Mouse (Mus musculus): ENCODE data around the gene Lrfn3.

The Lrfn3 gene

GRCm38 (mm10) chr7:30362652-30363343, at the start of gene Lrfn3:
TSS of gene Lrfn3 (minus strand) at chr7:30362772.
- peak in 1 of 2 experiments; percentile 66 for DNase-seq (ENCODE audit: low spot score in 2 of 2)

GRCm38 (mm10) chr7:30411023-30411422, 48.5 kb upstream of the Lrfn3 start:
- DNase-seq (ENCODE audit: low spot score in 2 of 2), result no peak

DNA sequence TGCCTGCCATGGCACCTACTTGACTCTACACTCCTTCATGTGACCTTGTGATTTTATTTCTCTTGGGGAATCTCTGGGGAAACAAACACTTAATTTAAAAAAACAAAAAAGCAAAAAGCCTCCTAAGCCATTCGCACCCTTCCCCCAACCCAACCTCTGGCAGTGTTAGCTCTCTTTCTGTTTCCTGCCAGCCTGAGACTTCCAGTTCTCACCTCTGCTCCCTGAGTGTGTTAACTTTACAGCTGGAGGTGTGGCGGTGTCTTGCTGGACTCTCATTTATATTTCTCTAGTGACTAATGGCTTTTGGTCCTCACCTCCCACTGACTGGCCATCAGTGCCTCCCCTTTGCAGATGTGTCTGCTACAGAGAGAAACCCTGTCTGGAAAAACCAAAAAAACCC, 47.2 kb upstream of the Lrfn3 start:
- DNase-seq (ENCODE audit: low spot score in 2 of 2), result no peak

GRCm38 (mm10) chr7:30408639-30409038, 46.1 kb upstream of the Lrfn3 start:
- DNase-seq (ENCODE audit: low spot score in 2 of 2), result no peak

DNA sequence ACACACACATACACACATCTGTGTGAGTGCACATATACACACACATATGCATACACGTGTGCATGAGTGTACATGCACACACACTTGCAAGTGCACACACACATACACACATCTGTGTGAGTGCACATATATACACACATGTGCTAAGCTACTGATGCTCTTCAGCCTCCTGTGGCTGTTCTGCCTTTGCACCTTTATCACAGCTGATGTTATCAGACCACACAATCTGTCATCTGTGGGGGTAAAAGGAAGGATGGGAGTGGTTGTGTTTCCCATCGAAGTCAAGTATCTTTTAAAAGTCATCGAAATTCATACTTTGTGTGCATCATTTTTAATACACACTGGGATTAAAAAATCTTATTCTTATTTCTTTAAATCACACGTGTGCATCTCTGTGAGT, 39.8 kb upstream of the Lrfn3 start:
- no peak for DNase-seq (ENCODE audit: low spot score in 2 of 2)

DNA sequence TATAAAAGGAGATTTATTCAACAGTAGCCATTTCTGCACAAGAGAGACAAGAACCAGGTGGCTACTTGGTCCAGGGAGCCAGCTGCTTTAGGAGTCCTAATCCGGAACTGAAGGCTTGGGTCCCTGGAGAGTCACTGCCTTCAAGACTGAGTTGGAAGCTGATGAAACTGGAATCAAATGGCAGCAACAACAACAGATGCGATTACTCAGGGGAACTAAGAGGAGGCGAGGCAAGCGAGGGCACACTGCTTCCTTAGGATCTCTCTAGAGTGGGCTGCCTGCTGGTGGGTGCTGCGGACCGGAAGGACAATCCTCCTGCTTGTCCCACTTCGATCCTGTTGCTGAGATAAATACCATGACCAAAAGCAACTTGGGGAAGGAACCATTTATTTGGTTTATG, 37.1 kb upstream of the Lrfn3 start:
- no peak for DNase-seq (ENCODE audit: low spot score in 2 of 2)

DNA sequence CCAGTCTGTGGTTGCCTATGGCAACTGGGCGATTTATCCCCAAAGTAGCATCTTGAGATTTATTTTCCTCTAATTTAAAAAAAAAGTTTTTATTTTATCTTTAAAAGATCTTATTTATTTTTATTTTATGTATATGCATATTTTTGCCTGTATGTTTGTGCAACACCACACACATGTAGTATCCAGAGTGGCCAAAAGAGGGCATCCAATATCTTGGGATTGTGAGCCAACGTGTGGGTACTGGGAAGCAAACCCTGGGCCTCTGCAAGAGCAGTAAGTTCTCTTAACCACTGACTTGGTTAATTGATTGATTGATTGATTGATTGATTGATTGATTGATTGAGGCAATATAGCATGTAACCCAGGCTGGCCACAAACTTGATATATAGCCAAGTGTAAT, 32.3 kb upstream of the Lrfn3 start:
- DNase-seq (ENCODE audit: low spot score in 2 of 2), result no peak

- no peak for DNase-seq (ENCODE audit: low spot score in 2 of 2)
Measured at GRCm38 (mm10) chr7:30394379-30394778, 31.8 kb upstream of the Lrfn3 start.

- no peak for DNase-seq (ENCODE audit: low spot score in 2 of 2)
Measured at GRCm38 (mm10) chr7:30393631-30394030, 31.1 kb upstream of the Lrfn3 start.

DNA sequence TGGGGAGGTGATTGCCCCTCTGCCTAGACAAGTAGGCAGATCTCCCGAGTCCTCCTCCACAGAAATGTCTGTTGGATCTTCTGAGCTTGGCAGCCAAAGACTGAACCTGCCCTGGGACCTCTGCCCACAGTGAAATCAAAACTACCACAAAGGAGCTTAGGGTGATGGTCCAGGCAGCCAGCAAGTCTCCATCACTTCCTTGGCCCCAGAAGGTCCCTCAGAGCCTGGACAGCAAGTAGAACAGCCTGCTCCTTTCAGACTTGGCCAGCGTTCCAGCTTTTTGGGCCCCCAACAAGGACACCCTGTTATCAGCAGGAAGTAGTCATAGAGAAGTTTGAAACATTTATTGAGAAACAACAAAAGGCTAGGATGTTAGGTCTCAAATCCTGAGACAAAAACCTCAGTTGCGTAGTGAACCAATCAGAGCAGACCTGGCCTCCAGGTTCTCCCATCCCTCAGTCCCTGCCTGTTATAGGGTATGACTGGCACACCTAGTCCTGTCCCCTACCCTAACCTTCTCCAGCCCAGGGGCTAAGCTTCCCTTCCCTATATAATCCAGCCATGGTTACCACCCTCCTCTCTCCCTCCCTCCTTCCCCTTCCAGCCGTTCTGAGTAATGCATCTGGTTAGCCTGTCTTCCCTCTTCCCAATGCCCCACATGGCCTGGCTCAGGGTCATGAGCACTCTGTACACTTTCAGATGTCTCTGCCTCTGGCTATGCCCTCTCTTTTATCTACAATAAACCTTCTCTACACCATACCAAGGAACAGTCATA, 30.4 kb upstream of the Lrfn3 start:
- no peak for DNase-seq (ENCODE audit: low spot score in 2 of 2)

- no peak for DNase-seq (ENCODE audit: low spot score in 2 of 2)
Measured at GRCm38 (mm10) chr7:30384106-30384505, 21.5 kb upstream of the Lrfn3 start.

GRCm38 (mm10) chr7:30380061-30380460, 17.5 kb upstream of the Lrfn3 start:
- no peak for DNase-seq (ENCODE audit: low spot score in 2 of 2)

- peak; percentile 95 to 98 for DNase-seq (ENCODE audit: low spot score in 2 of 2)
Measured at GRCm38 (mm10) chr7:30373501-30373962, 11.0 kb upstream of the Lrfn3 start.

DNA sequence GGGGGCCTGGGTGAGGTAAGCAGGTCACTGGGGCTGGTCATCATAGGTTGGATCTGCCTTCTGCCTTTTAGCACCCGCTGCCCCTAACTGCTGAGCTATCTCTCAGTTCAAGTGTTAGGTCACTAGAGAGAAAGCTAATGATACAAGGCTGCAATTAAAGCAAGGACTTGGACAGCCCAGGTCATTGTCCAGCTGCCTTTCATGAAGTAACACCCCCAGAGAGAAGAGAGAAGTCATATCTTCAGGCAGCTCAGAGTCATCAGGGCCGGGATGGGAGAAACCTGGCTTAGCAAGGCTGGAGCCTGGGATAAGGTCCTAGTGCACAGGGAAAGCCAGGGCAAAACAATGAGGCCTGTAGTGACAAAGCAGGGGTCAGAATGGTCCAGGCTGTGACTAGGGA, 4.9 kb upstream of the Lrfn3 start:
- DNase-seq (ENCODE audit: low spot score in 2 of 2), result no peak

DNA sequence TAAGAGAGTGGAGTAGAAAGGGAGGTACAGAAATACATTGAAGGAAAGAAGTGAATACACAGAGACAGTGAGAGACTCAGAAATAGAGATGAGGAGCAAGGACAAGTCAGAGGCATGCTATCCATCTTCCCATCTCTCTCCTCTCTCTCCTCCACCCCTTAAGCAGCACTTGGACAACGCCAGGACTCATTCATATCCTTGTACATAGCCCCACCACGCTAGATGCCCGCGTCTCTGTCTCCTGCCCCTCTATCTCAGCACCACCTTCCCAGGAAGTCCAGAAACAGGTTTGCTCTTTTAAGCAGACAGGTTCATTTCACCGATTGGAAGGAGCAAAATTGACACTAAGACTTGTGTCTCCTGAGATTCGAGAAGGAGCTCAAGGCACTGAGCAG, 769 bp upstream of the Lrfn3 start:
- no peak for DNase-seq (ENCODE audit: low spot score in 2 of 2)

- DNase-seq (ENCODE audit: low spot score in 2 of 2), result no peak
Measured at GRCm38 (mm10) chr7:30360028-30360427, 2.5 kb downstream of the Lrfn3 start.

DNA sequence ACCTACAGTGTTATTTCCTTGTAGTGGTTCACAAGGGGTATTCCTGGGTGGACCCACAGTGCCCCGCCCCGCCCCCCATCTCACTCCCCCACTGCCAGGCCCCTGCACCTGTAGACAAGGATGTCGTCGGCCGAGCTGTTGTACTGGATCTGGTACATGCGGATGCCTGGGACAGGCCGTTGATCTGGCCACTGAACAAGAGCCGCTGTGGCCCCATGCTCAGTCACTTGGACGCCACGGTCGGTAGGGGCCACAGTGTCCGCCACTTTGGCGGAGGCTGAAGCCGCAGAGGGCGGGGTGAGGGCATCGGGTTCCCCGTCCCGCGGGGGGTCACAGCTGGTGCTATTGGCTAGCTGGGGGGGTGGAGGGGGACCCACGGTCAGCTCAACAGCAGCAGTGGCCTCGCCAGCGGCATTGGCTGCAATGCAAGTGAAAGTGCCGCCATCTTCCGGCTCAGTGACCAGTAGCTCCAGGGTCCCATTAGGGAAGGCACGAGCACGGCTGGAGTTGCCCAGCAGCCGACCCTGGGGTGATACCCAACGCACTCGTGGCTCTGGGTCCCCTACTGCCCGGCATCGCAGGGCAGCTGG, 3.2 kb downstream of the Lrfn3 start:
- DNase-seq (ENCODE audit: low spot score in 2 of 2), result no peak

DNA sequence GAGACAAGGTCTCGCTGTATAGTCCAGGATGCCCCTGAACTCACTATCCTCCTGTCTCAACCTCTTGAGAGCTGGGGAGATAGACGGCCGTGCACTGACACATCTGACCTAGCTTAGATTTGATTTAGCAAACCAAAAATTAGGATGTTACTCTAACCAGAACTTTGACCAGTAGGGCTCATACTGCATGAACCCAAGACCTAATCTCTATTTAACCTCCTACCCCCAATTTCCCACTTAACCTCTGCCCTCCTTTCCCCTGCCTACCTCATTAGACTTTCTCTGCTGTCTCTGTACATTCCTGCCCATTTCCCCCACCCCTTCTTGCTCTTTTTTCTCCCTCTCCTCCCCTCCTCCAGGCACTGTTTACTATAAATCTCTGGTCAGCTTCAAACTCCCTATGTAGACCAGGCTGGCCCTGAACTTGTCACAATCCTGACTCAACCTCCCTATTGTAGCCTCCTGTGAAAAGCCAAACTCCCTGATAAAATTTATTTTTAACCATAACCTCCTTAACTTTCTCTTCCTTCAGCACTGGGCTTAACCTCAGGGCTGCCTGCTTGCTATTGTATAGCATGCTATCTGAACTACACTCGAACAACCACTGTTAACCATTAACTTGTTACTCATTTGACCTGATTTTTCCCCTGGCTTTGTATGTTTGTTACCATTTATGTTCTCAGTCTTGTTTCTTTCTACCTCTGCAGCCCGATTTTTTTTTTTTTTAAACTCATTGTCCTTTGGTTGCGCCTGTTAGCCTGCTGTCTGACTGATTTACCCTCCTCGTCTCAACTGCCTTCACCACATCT, 4.0 kb downstream of the Lrfn3 start:
- no peak for DNase-seq (ENCODE audit: low spot score in 2 of 2)

GRCm38 (mm10) chr7:30354059-30354458, 8.5 kb downstream of the Lrfn3 start:
- no peak for DNase-seq (ENCODE audit: low spot score in 2 of 2)

DNA sequence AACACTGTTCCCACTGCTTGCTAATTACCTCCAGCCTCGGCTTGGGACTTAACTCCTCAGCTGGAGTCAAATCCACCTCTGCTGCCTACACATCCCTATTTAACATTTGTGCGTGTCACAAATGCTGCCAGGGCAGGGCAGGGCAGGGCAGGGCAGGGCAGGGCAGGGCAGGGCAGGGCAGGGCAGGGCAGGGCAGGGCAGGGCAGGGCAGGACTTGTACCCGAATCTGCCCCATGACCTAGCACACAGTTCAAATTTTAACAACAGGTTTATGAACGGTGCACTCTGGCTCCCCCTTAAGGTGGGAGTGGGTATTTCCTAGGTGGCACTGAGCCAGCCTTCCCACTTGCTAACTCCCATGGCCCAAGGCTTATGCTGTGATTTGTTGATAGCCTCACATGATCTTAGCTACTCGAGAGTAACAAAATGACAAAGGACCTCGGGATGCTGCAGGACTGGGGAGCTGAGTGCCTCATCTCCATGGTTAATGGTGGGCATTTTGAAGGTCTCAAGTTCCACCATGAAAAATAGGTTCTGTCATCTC, 9.2 kb downstream of the Lrfn3 start:
- DNase-seq (ENCODE audit: low spot score in 2 of 2), result peak in 1 of 2 experiments; percentile 78

- DNase-seq (ENCODE audit: low spot score in 2 of 2), result peak; percentile 55 to 85
Measured at GRCm38 (mm10) chr7:30347828-30348227, 14.7 kb downstream of the Lrfn3 start.

All from left cerebral cortex, adult 9 months (tissue).